Mouse (Mus musculus) stomach, postnatal 0 days (tissue): ENCODE data around the gene Plekhg2. TPM values are rescaled to one million over a fixed set of nuclear protein-coding genes. Genes with fewer than 3 reads are reported as not detected.
A peak's percentile ranks its signal among the peaks of the same experiment; 100 is the strongest.

Experiments used
- ATAC-seq: fragments of 200-750 bp; cut with Nextera tagmentation; 2 replicates; pipeline ENCODE4 v1.8.0; 2017; ENCODE audit not compliant: low FRiP score, low TSS enrichment
- DNase-seq: peaks from one replicate; pipeline ENCODE4 v3.0.0-alpha.2; 2016; ENCODE audit warnings: low spot score
- H3K27ac ChIP-seq: fragments of 300-500 bp; sonication (generic); replicated peaks from 2 replicates; pipeline ENCODE4 v1.5.1; 2014; ENCODE audit warnings: mild to moderate bottlenecking, control low read depth
- H3K27me3 ChIP-seq: fragments of 300-500 bp; sonication (generic); 2 replicates; pipeline ENCODE4 v1.6.1; 2014; ENCODE audit warnings: low read length; ENCODE audit not compliant: control insufficient read depth, insufficient read depth
- H3K36me3 ChIP-seq: fragments of 300-500 bp; sonication (generic); 2 replicates; pipeline ENCODE4 v1.6.1; 2014; ENCODE audit warnings: low read length, mixed read lengths; ENCODE audit not compliant: control insufficient read depth, insufficient read depth
- H3K4me1 ChIP-seq: fragments of 300-500 bp; sonication (generic); replicated peaks from 2 replicates; pipeline ENCODE4 v1.6.1; 2014; ENCODE audit warnings: antibody characterized with exemption; ENCODE audit not compliant: control insufficient read depth, insufficient read depth
- H3K4me2 ChIP-seq: fragments of 300-500 bp; sonication (generic); replicated peaks from 2 replicates; pipeline ENCODE4 v1.6.1; 2014; ENCODE audit warnings: low read depth, mild to moderate bottlenecking, control low read depth, moderate library complexity
- H3K4me3 ChIP-seq: fragments of 300-500 bp; sonication (generic); 2 replicates; pipeline ENCODE4 v1.5.1; 2014; ENCODE audit warnings: low read depth, low read length, control low read depth
- H3K9ac ChIP-seq: fragments of 300-500 bp; sonication (generic); 2 replicates; pipeline ENCODE4 v1.6.1; 2014; ENCODE audit warnings: mild to moderate bottlenecking, low read length, control low read depth, mixed read lengths
- H3K9me3 ChIP-seq: fragments of 300-500 bp; sonication (generic); 2 replicates; pipeline ENCODE4 v1.6.1; 2016; ENCODE audit warnings: low read length; ENCODE audit not compliant: control insufficient read depth
- CTCF ChIP-seq: IDR thresholded peaks from 2 replicates; pipeline ENCODE4 v1.5.1; 2016; ENCODE audit warnings: antibody characterized with exemption, low read depth, mild to moderate bottlenecking, moderate library complexity
- EP300 ChIP-seq: optimal IDR thresholded peaks from 2 replicates; pipeline ENCODE3; 2016; ENCODE audit warnings: antibody characterized with exemption
- WGBS: fragments of 180-500 bp; shearing (Covaris S2); extraction: QIAGEN DNeasy Blood & Tissue Kit; methylation state at CpG from one replicate; pipeline ENCODE4 v1.1.7; 2014; 5-methylcytosine and 5-hydroxymethylcytosine counted together
- polyA plus RNA-seq: library from polyadenylated mRNA; unstranded; fragments of >200 nt; fragmentation: Nextera tagmentation; extraction: Ambion mirVana; gene quantifications from 2 replicates; pipeline ENCODE4 v1.2.1, GENCODE M21; 2015

The Plekhg2 gene
- polyA plus RNA-seq, 1 experiment from 2014 or later: 13.4 TPM

DNA sequence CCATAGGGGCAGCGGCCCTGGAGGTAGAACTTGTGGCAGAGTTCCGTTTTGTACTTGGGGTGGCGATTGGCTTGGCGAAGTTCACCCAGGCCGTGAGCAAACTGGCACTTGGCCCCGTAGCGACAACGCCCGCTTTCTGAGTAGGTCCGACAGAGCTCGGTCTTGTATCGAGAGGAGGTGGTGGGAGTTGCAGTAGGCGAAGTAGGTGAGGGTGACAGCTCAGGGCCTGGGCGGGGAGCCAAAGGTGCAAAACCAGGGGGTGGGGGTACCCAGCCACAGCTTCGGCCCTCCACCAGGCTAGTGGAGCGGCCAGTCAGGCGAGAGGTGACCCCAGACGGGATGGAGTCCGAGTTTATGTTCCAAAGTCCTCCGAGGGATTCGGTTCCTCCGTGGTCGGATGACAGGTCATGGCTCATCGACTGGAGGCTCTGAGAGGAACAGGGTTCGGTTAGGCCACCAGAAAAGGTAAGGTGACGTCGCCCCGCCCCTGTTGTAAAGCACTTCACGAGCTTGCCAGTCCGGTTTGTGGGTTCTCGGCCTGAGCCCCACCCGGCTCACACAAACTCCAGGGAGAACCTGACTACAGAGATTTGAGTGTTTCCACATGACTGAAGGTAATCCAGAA is 5.8 kb upstream of the Plekhg2 start:
- peaks cover 11% of the 10 kb centered on the region; the same call in 1 of the 2 replicates for H3K4me1 ChIP-seq
- no peaks in the 10 kb centered on the region for H3K27me3 ChIP-seq
- H3K4me2 ChIP-seq: peak overlapping the region; percentile 95
- peaks cover 7% of the 10 kb centered on the region; the same call in 1 of the 2 replicates for H3K36me3 ChIP-seq
- peak; percentile 91 for DNase-seq
- H3K9me3 ChIP-seq: no peaks in the 10 kb centered on the region
- 7% methylated on average over 32 of the region's 32 CpGs for WGBS
- peak overlapping the region; percentile 98 for H3K9ac ChIP-seq
- no peak; the same call in 1 of the 2 replicates for ATAC-seq
- H3K27ac ChIP-seq: peak overlapping the region; percentile 100
- TF ChIP-seq EP300: no peak
- 0 out of 2 replicates have a peak, but pooled peaks have one; percentile 0 for TF ChIP-seq CTCF
- peak overlapping the region; percentile 88 for H3K4me3 ChIP-seq

DNA sequence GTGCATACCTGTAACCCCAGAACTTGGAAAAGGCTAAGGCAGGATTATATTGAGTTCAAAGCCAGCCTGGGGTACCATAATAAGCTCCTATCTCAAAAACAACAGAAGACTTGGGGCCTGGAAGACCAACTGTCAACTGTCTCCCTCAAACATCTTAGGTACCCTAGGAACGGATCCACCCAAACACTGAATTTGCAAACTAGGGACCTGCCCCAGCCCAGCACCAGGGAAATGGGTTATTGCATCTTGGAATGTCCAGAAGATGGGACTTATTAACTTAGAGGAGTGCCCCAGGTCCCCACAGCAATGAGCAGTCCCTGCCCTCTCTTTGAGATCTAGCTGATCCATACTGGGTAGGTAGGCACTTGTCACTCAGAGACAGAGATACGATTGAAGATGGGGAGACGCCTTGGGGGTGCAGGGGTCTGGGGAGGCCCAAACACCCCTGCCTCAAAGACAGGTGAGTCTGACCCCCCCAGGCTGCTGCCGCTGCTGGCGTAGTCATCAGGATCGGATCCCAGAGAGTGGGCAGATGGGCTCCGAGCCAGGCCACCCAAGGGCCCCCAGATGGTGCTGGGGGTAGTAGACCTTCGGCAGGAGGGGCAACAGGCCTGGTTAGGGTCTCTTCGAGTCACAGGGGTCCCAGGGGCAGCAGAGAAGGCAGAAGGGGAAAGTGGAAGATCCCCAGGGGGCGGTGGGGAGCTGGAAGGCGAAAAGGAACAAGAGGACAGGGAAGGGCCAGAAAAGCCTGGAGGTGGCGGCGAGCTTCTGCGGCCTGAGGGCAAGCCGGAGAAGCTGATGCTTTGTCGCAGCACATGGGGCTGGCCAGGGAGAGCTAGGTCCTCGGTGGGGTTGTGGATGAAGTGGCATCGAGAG is 5.0 kb upstream of the Plekhg2 start:
- ATAC-seq: no peak
- 37% methylated on average over 18 of the region's 18 CpGs for WGBS
- peak; percentile 33; the same call in 1 of the 2 replicates for TF ChIP-seq CTCF
- no peak for TF ChIP-seq EP300

DNA sequence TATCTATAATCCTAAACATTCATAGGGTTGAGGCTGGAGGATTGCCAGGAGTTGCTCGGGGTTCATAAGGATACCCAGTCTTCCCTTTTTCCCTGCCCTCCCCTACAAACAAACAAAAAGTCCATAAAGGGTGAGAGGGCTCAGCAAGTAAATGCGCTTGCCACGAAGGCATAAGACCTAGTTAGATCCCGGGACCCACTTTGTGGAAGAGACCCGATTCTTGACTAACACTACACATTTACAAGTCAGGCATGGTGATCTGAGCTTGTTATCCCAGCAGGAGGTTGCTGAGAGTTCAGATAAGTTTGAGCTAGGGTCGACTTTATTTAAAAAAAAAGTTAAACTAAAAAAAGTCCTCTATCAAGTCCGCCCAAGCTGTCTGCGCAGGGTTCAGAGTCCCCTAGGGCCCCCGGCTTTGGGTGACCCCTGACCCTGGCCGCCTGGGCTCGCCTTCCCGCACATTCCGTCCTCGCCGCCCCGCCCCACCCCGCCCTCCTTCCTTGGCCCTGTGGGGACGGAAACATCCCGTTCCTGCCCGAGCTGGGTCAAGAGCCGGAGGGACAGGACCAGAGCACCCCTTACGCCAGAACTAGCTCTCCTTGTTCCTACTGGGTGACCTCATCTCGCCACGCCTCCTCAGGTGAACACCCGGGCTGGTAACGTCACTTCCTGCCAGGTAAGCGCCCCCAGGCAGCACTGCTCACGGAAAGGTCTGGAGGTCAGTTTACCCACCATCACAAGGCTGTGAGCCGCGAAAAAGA is 3.8 kb upstream of the Plekhg2 start:
- H3K4me1 ChIP-seq: 0 out of 2 replicates have a peak, but pooled peaks cover 6% of the 10 kb centered on the region
- ATAC-seq (peak; percentile 46), DNase-seq (peak; percentile 95)
- TF ChIP-seq CTCF (no peak), EP300 (peak; percentile 39)
- peak overlapping the region; percentile 95 for H3K4me2 ChIP-seq
- peaks cover 7% of the 10 kb centered on the region; the same call in 1 of the 2 replicates for H3K36me3 ChIP-seq
- H3K9me3 ChIP-seq: no peaks in the 10 kb centered on the region
- no peaks in the 10 kb centered on the region for H3K27me3 ChIP-seq
- WGBS: under 1% methylated on average over 30 of the region's 30 CpGs
- H3K9ac ChIP-seq: peak overlapping the region; percentile 98
- H3K27ac ChIP-seq: peak overlapping the region; percentile 100
- peak overlapping the region; percentile 88 for H3K4me3 ChIP-seq

More for the DNA sequence above, 5.0 kb upstream of the Plekhg2 start:
- Histone ChIP-seq H3K4me3 (peak overlapping the region; percentile 88), H3K4me1 (0 out of 2 replicates have a peak, but pooled peaks cover 6% of the 10 kb centered on the region), H3K4me2 (peak overlapping the region; percentile 95), H3K9me3 (no peaks in the 10 kb centered on the region), H3K27ac (peak overlapping the region; percentile 100), H3K36me3 (peaks cover 7% of the 10 kb centered on the region; the same call in 1 of the 2 replicates), H3K9ac (peak overlapping the region; percentile 98), H3K27me3 (no peaks in the 10 kb centered on the region)
- DNase-seq: peak; percentile 52

DNA sequence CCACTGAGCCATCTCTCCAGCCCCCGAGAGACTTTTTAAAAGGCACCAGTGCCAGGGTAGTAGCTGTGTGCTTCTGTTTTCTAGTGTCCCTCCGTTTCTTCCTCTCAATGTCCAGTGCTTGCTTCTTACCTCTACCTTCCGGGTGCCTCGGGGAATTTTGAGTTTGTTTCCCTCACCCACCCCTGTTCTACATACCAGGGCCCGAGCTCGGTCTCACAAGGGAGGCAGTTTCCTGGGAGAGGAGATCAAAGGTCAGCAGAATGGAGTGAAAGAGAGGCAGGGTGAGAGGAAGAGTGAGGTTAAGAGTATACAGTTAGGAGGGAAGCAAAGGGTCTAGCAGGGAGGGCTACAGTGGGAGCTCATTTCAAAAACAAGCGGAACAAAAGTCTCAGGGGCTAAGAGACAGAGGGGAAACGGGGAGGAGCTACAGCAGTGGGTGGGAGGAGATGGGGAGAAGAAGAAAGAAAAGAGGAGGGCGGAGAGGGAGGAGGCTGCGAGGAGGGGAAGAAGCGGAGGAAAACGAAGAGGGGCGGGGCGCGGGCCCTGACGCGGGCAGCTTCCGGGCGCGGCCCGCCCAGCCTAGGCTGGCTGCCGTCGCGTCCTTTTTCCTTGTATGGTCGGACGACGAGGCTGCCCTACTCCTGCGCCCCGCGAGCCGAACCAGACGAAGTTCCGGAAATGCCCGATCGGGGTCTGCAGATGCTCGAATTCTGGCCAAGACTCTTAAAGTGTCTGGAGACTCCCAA is 3.0 kb upstream of the Plekhg2 start:
- DNase-seq (peak; percentile 95), ATAC-seq (peak; percentile 49)
- H3K27ac ChIP-seq: peak overlapping the region; percentile 100
- no peaks in the 10 kb centered on the region for H3K9me3 ChIP-seq
- no peaks in the 10 kb centered on the region for H3K27me3 ChIP-seq
- H3K4me1 ChIP-seq: 0 out of 2 replicates have a peak, but pooled peaks cover 5% of the 10 kb centered on the region
- WGBS: 1% methylated on average over 35 of the region's 36 CpGs
- peak overlapping the region; percentile 98 for H3K9ac ChIP-seq
- TF ChIP-seq CTCF (no peak), EP300 (no peak)
- H3K4me3 ChIP-seq: peak overlapping the region; percentile 88
- peaks cover 7% of the 10 kb centered on the region; the same call in 1 of the 2 replicates for H3K36me3 ChIP-seq
- peak overlapping the region; percentile 95 for H3K4me2 ChIP-seq

DNA sequence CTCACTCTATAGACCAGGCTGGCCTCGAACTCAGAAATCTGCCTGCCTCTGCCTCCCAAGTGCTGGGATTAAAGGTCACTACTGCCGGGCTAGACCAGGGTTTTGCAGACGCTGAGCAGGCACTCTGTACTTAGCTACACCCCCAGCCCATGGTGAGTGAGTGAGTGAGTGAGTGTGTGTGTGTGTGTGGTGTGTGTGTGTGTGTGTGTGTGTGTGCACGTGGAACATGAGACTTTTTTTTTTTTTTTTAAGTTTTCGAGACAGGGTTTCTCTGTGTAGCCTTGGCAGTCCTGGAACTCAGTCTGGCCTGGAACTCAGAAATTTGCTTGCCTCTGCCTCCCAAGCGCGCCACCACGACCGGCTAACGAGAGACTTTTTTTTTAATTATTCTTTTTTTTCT is 2.2 kb upstream of the Plekhg2 start:
- ATAC-seq (no peak), DNase-seq (no peak)
- H3K27me3 ChIP-seq: no peaks in the 10 kb centered on the region
- peaks cover 7% of the 10 kb centered on the region; the same call in 1 of the 2 replicates for H3K36me3 ChIP-seq
- TF ChIP-seq EP300 (no peak), CTCF (no peak)
- H3K4me2 ChIP-seq: peak overlapping the region; percentile 95; the same call in 1 of the 2 replicates
- 0 out of 2 replicates have a peak, but pooled peaks cover 3% of the 10 kb centered on the region for H3K4me1 ChIP-seq
- peak overlapping the region; percentile 71; the same call in 1 of the 2 replicates for H3K9ac ChIP-seq
- H3K27ac ChIP-seq: peak overlapping the region; percentile 100
- 63% methylated on average over 10 of the region's 10 CpGs for WGBS
- no peak overlapping the region for H3K4me3 ChIP-seq
- no peaks in the 10 kb centered on the region for H3K9me3 ChIP-seq
